Mouse (Mus musculus) intestine, embryonic 14.5 days (tissue): Measurements from ENCODE around the gene Zbtb22. TPM values are rescaled to one million over a fixed set of nuclear protein-coding genes. Genes with fewer than 3 reads are reported as not detected.
"Not testable (repeated sequence)": the region's sequence is repeated elsewhere in the genome, so short reads cannot be mapped to it uniquely, and the experiment has no call there.

Experiments used
- ATAC-seq: fragments of 200-750 bp; cut with Nextera tagmentation; replicated peaks from 2 replicates; pipeline ENCODE4 v1.8.0; 2017; ENCODE audit warnings: low read depth, moderate number of reproducible peaks, moderate TSS enrichment, moderate library complexity; ENCODE audit not compliant: low FRiP score, low TSS enrichment
- DNase-seq: peaks from one replicate; pipeline ENCODE4 v3.0.0-alpha.2; 2018; ENCODE audit warnings: low spot score
- H3K27ac ChIP-seq: fragments of 300-500 bp; sonication (generic); 2 replicates; pipeline ENCODE4 v1.5.1; 2014; ENCODE audit warnings: low read depth, mild to moderate bottlenecking, control low read depth
- H3K27me3 ChIP-seq: fragments of 300-500 bp; sonication (generic); replicated peaks from 2 replicates; pipeline ENCODE4 v1.6.1; 2014; ENCODE audit warnings: low read length, control low read depth; ENCODE audit not compliant: control insufficient read depth, insufficient read depth
- H3K36me3 ChIP-seq: fragments of 300-500 bp; sonication (generic); 2 replicates; pipeline ENCODE4 v1.6.1; 2014; ENCODE audit warnings: low read length, control low read depth; ENCODE audit not compliant: control insufficient read depth, insufficient read depth
- H3K4me1 ChIP-seq: fragments of 300-500 bp; sonication (generic); replicated peaks from 2 replicates; pipeline ENCODE4 v1.6.1; 2014; ENCODE audit warnings: low read length, control low read depth, mixed read lengths; ENCODE audit not compliant: control insufficient read depth, insufficient read depth
- H3K4me2 ChIP-seq: fragments of 300-500 bp; sonication (generic); 2 replicates; pipeline ENCODE4 v1.6.1; 2014; ENCODE audit warnings: low read length
- H3K4me3 ChIP-seq: fragments of 300-500 bp; sonication (generic); 2 replicates; pipeline ENCODE4 v1.5.1; 2014; ENCODE audit warnings: low read depth, low read length, control low read depth, mixed read lengths
- H3K9ac ChIP-seq: fragments of 300-500 bp; sonication (generic); 2 replicates; pipeline ENCODE4 v1.6.1; 2014; ENCODE audit warnings: mild to moderate bottlenecking, low read length
- H3K9me3 ChIP-seq: fragments of 300-500 bp; sonication (generic); 2 replicates; pipeline ENCODE4 v1.6.1; 2016; ENCODE audit warnings: low read length, control low read depth; ENCODE audit not compliant: control insufficient read depth
- WGBS: fragments of 180-500 bp; shearing (Covaris S2); extraction: QIAGEN DNeasy Blood & Tissue Kit; methylation state at CpG from one replicate; pipeline ENCODE4 v1.1.7; 2014; 5-methylcytosine and 5-hydroxymethylcytosine counted together
- polyA plus RNA-seq: library from polyadenylated mRNA; unstranded; fragments of >200 nt; fragmentation: Nextera tagmentation; extraction: Ambion mirVana; gene quantifications from 2 replicates; pipeline ENCODE4 v1.2.1, GENCODE M21; 2014

Gene Zbtb22
- polyA plus RNA-seq, 1 experiment from 2014 or later = 9.8 TPM

DNA sequence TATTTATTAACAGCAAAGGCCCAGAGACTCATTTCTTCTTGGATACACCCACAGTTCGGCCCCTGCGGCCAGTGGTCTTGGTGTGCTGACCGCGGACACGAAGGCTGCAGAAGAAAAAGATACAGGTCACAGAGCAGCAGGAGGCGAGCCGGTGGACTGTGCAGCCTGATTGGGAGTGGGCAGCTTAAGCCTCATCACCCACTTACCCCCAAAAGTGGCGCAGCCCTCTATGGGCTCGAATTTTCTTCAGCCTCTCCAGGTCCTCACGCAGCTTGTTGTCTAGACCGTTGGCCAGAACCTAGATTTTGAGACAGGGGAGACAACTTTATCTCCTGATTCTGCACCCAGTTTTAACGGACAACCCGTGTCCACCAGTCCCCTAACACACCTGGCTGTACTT lies 36.3 kb downstream of the Zbtb22 start:
- H3K9ac ChIP-seq, H3K27ac ChIP-seq, ATAC-seq, H3K9me3 ChIP-seq, H3K27me3 ChIP-seq, DNase-seq: not testable (repeated sequence)
- H3K4me1 ChIP-seq = peaks cover 48% of the 10 kb centered on the region
- H3K36me3 ChIP-seq = peaks cover 50% of the 10 kb centered on the region
- WGBS = 82% methylated on average over 13 of the region's 13 CpGs
- peak overlapping the region; percentile 82 for H3K4me2 ChIP-seq
- H3K4me3 ChIP-seq = peak overlapping the region; percentile 45

DNA sequence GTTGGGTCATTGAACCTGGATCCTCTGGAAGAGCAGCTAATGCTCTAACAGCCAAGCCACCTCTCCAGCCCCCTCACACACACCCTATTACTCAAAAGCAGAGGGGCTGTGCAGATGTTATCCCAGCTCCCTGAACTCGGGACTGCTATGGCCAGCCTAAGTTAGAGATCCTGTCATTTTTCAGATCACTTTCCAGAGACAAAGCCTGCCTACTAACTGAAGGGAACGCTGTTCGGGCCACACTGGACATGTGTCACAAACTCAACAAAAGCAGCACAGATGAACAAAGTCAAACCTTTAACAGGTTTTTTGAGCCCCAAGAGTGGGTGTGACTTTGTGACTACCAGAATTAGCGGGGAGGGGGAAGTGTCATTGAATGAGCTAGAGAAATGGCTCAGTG lies 37.2 kb downstream of the Zbtb22 start:
- Histone ChIP-seq H3K9me3 (no peaks in the 10 kb centered on the region), H3K27me3 (no peaks in the 10 kb centered on the region), H3K4me1 (peaks cover 48% of the 10 kb centered on the region), H3K27ac (no peak overlapping the region), H3K4me3 (peak overlapping the region; percentile 6; the same call in 1 of the 2 replicates), H3K4me2 (peak overlapping the region; percentile 99), H3K36me3 (peaks cover 46% of the 10 kb centered on the region), H3K9ac (peak overlapping the region; percentile 32)
- DNase-seq (no peak), ATAC-seq (no peak)
- 77% methylated on average over 4 of the region's 4 CpGs for WGBS

- no peak for ATAC-seq
Observed at GRCm38 (mm10) chr17:33953310-33953709, 37.6 kb downstream of the Zbtb22 start.

DNA sequence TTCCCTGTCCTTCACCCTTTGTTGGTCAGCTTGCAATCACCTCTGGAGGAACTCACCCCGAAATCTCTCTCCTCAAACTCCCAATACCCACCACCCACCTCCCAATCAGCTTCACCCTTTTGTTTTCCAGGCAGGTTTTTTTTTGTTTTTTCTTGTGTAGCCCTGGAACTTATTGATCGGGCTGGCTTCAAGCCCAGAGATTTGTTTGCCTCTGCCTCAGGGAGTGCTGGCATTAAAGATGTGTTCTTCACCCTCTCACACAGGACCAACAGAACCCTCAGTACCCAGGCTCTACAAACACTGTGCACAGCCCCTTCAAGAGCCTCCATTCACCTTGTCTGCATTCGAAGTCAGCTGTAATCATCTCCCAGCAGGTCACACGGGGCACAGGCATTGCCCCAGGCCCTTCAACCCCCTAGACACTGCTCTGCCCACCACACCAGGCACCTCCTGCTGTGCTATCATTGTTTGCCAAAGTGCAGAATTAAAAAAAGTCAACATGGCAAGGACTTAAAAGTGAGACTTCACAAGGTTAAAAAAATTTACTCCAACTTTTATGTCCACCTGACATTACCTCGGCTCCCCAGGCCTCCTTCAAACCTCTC lies 38.4 kb downstream of the Zbtb22 start:
- H3K27ac ChIP-seq = peak overlapping the region; percentile 92
- H3K9ac ChIP-seq = peak overlapping the region; percentile 99
- H3K4me1 ChIP-seq = peaks cover 48% of the 10 kb centered on the region
- H3K27me3 ChIP-seq = no peaks in the 10 kb centered on the region
- DNase-seq = no peak
- H3K36me3 ChIP-seq = peaks cover 43% of the 10 kb centered on the region
- H3K4me2 ChIP-seq = peak overlapping the region; percentile 99
- 46% methylated on average over 5 of the region's 5 CpGs for WGBS
- peak overlapping the region; percentile 99 for H3K4me3 ChIP-seq
- no peaks in the 10 kb centered on the region for H3K9me3 ChIP-seq
- ATAC-seq = no peak

More at GRCm38 (mm10) chr17:33953310-33953709, 37.6 kb downstream of the Zbtb22 start:
- Histone ChIP-seq H3K9ac (peak overlapping the region; percentile 32; the same call in 1 of the 2 replicates), H3K27ac (no peak overlapping the region), H3K36me3 (peaks cover 41% of the 10 kb centered on the region), H3K4me1 (peaks cover 48% of the 10 kb centered on the region), H3K4me3 (peak overlapping the region; percentile 0; the same call in 1 of the 2 replicates), H3K4me2 (peak overlapping the region; percentile 99), H3K9me3 (no peaks in the 10 kb centered on the region), H3K27me3 (no peaks in the 10 kb centered on the region)
- no peak for DNase-seq
- WGBS = 78% methylated on average over 3 of the region's 3 CpGs

DNA sequence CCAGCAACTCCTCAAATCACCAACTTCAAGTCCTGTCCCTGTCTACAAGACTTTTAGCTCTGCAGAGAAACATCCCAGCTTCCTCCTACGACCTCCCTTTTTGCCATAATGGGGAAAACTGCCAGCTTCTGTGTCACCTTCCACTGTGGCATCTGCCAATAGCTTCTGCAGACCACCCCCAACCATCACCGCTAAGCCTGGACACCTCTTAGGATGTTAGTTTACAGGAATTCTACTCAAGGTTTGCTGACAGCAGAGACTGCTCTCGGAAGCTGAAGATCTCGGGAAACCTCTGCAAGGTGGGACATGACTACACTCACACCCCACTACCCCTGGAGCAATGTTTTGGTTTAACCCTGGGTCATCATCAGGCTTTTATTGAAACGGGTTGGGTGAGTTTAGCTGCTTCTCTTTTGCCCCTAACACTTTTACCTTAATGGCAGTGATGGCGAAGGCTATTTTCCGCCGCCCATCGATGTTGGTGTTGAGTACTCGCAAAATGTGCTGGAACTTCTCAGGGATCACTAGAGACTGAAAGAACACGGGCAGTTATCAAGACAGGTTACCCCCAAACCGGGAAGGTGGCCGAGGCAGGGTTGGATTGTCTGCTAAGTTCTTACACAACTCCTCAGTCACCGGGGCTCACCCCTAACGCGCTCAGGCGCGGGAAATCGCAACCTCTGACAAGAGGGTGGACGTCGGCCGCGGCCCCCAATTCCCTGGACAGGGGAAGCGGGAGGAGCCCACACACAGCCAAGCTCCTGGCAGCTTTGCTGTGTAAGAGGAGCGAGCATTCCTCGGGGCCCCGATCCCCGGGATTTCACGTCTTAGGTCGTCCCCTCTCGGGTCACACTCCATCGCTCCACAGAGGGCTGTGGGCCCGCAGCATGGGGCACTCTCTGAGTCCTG lies 39.2 kb downstream of the Zbtb22 start:
- no peak for DNase-seq

GRCm38 (mm10) chr17:33955555-33956214 lies 40.0 kb downstream of the Zbtb22 start, which contains the start of the genes Vps52 and Rps18:
TSS of gene Vps52 (plus strand) at chr17:33955812.
TSS of gene Rps18 (minus strand) at chr17:33956001.
- DNase-seq (peak; percentile 98), ATAC-seq (peak; percentile 80)
- Histone ChIP-seq H3K27me3 (no peaks in the 10 kb centered on the region), H3K36me3 (peaks cover 52% of the 10 kb centered on the region), H3K4me3 (peak within 1 kb of the TSS; percentile 99), H3K4me1 (peaks cover 34% of the 10 kb centered on the region), H3K9ac (peak within 1 kb of the TSS; percentile 99), H3K4me2 (peak within 1 kb of the TSS; percentile 99), H3K9me3 (no peaks in the 10 kb centered on the region), H3K27ac (peak within 1 kb of the TSS; percentile 92)
- WGBS = under 1% methylated on average over 50 of the region's 50 CpGs

More for the DNA sequence above, 39.2 kb downstream of the Zbtb22 start:
- H3K4me2 ChIP-seq = peak overlapping the region; percentile 99
- peak; percentile 25 for ATAC-seq
- H3K36me3 ChIP-seq = peaks cover 46% of the 10 kb centered on the region
- under 1% methylated on average over 33 of the region's 33 CpGs for WGBS
- peaks cover 41% of the 10 kb centered on the region for H3K4me1 ChIP-seq
- peak overlapping the region; percentile 99 for H3K9ac ChIP-seq
- H3K4me3 ChIP-seq = peak overlapping the region; percentile 99
- H3K27ac ChIP-seq = peak overlapping the region; percentile 92
- H3K9me3 ChIP-seq = no peaks in the 10 kb centered on the region
- H3K27me3 ChIP-seq = no peaks in the 10 kb centered on the region

GRCm38 (mm10) chr17:33956336-33956735 lies 40.6 kb downstream of the Zbtb22 start:
- no peaks in the 10 kb centered on the region for H3K9me3 ChIP-seq
- H3K4me1 ChIP-seq = peaks cover 34% of the 10 kb centered on the region
- H3K9ac ChIP-seq = peak overlapping the region; percentile 78
- DNase-seq (no peak), ATAC-seq (no peak)
- peak overlapping the region; percentile 99 for H3K4me2 ChIP-seq
- H3K27ac ChIP-seq = peak overlapping the region; percentile 92
- peaks cover 58% of the 10 kb centered on the region for H3K36me3 ChIP-seq
- no peaks in the 10 kb centered on the region for H3K27me3 ChIP-seq
- H3K4me3 ChIP-seq = peak overlapping the region; percentile 99
- WGBS = 7% methylated on average over 10 of the region's 10 CpGs

GRCm38 (mm10) chr17:33957493-33957892 lies 41.8 kb downstream of the Zbtb22 start:
- Histone ChIP-seq H3K9me3 (no peaks in the 10 kb centered on the region), H3K4me1 (peaks cover 29% of the 10 kb centered on the region), H3K4me2 (no peak overlapping the region), H3K27me3 (no peaks in the 10 kb centered on the region), H3K27ac (no peak overlapping the region), H3K4me3 (no peak overlapping the region), H3K9ac (no peak overlapping the region), H3K36me3 (peaks cover 62% of the 10 kb centered on the region)
- no peak for ATAC-seq
- WGBS = 91% methylated on average over 6 of the region's 6 CpGs
- no peak for DNase-seq
